Mouse (Mus musculus) CD8-positive naive resting alpha-beta T cell, adult 57 days (primary cell): ENCODE results near the gene Amn1. TPM values are rescaled to one million over a fixed set of nuclear protein-coding genes. Genes with fewer than 3 reads are reported as not detected.

ENCODE experiments used
- total RNA-seq: library from RNA; stranded (reverse); gene quantifications from one replicate; pipeline ENCODE4 v1.2.4, GENCODE M21; 2023

The Amn1 gene
- 32.8 TPM for total RNA-seq

GRCm38 (mm10) chr6:149188041-149188924 is at the start of gene Amn1:
Gene Amn1 (minus strand): TSS chr6:149188712.

GRCm38 (mm10) chr6:149139471-149139870 is 49.0 kb downstream of the Amn1 start, which contains the start of gene Etfbkmt:
Gene Etfbkmt (plus strand): TSS chr6:149139849.

GRCm38 (mm10) chr6:149129870-149130269 is 58.6 kb downstream of the Amn1 start, which contains the start of gene Gm10203:
Gene Gm10203 (plus strand): TSS chr6:149130170.

Other genes with a start within 250 kb of the Amn1 start
- 59.4 TPM for gene Sinhcaf, start 242.2 kb downstream of the Amn1 start, total RNA-seq
- gene Dennd5b, start 87.0 kb downstream of the Amn1 start, total RNA-seq, result 5.1 TPM
- gene Gm10203, start 58.5 kb downstream of the Amn1 start, total RNA-seq, result not detected
- gene Etfbkmt, start 48.9 kb downstream of the Amn1 start, total RNA-seq, result 19.0 TPM
- 215 TPM for gene Resf1, start 120.7 kb upstream of the Amn1 start, total RNA-seq
- 0.15 TPM for gene Bicd1, start 220.2 kb upstream of the Amn1 start, total RNA-seq